Mouse (Mus musculus): ENCODE data around the gene Sdccag8. TPM values are rescaled to one million over a fixed set of nuclear protein-coding genes. Genes with fewer than 3 reads are reported as not detected.

Sdccag8 gene
- polyA plus RNA-seq, 1 experiment from 2014 or later: 8.7 TPM

- Histone ChIP-seq H3K27ac (replicated peaks) (no peak overlapping the region), H3K4me1 (peaks cover 56% of the 10 kb centered on the region), H3K4me2 (no peak overlapping the region), H3K36me3 (no peaks in the 10 kb centered on the region), H3K9ac (no peak overlapping the region), H3K27me3 (replicated peaks) (no peaks in the 10 kb centered on the region), H3K4me3 (no peak overlapping the region), H3K9me3 (no peaks in the 10 kb centered on the region)
- WGBS: 77% methylated on average over 4 of the region's 4 CpGs
- no peak for ATAC-seq (ENCODE audit: extremely low read depth, insufficient number of reproducible peaks, low FRiP score, low TSS enrichment)
These were observed 177.0 kb downstream of the Sdccag8 start for GRCm38 (mm10) chr1:176991473-176991872.

GRCm38 (mm10) chr1:176992517-176992916 is 178.1 kb downstream of the Sdccag8 start:
- H3K27me3 ChIP-seq (replicated peaks): no peaks in the 10 kb centered on the region
- H3K4me3 ChIP-seq: no peak overlapping the region
- no peak overlapping the region for H3K4me2 ChIP-seq
- WGBS: 78% methylated on average over 8 of the region's 8 CpGs
- H3K9me3 ChIP-seq: no peaks in the 10 kb centered on the region
- H3K4me1 ChIP-seq: peaks cover 56% of the 10 kb centered on the region
- no peak overlapping the region for H3K27ac ChIP-seq (replicated peaks)
- no peak overlapping the region for H3K9ac ChIP-seq
- no peaks in the 10 kb centered on the region for H3K36me3 ChIP-seq
- no peak for ATAC-seq (ENCODE audit: extremely low read depth, insufficient number of reproducible peaks, low FRiP score, low TSS enrichment)

GRCm38 (mm10) chr1:176993141-176994010 is 178.9 kb downstream of the Sdccag8 start:
- Histone ChIP-seq H3K27me3 (replicated peaks) (peaks cover 4% of the 10 kb centered on the region; the same call in 1 of the 2 replicates), H3K36me3 (no peaks in the 10 kb centered on the region), H3K27ac (replicated peaks) (no peak overlapping the region), H3K4me3 (no peak overlapping the region), H3K4me2 (no peak overlapping the region), H3K9ac (no peak overlapping the region), H3K4me1 (peaks cover 55% of the 10 kb centered on the region), H3K9me3 (no peaks in the 10 kb centered on the region)
- 66% methylated on average over 18 of the region's 18 CpGs for WGBS
- no peak for ATAC-seq (ENCODE audit: extremely low read depth, insufficient number of reproducible peaks, low FRiP score, low TSS enrichment)

- H3K4me1 ChIP-seq: peaks cover 54% of the 10 kb centered on the region
- H3K9ac ChIP-seq: no peak overlapping the region
- no peaks in the 10 kb centered on the region for H3K9me3 ChIP-seq
- peaks cover 4% of the 10 kb centered on the region; the same call in 1 of the 2 replicates for H3K27me3 ChIP-seq (replicated peaks)
- no peak overlapping the region for H3K4me3 ChIP-seq
- no peak for ATAC-seq (ENCODE audit: extremely low read depth, insufficient number of reproducible peaks, low FRiP score, low TSS enrichment)
- no peak overlapping the region for H3K4me2 ChIP-seq
- no peaks in the 10 kb centered on the region for H3K36me3 ChIP-seq
- WGBS: 32% methylated on average over 7 of the region's 7 CpGs
- no peak overlapping the region for H3K27ac ChIP-seq (replicated peaks)
These were observed 179.6 kb downstream of the Sdccag8 start for GRCm38 (mm10) chr1:176994087-176994486.

GRCm38 (mm10) chr1:176994707-176995418 is 180.4 kb downstream of the Sdccag8 start:
- no peak overlapping the region for H3K4me3 ChIP-seq
- no peaks in the 10 kb centered on the region for H3K9me3 ChIP-seq
- H3K4me1 ChIP-seq: peaks cover 54% of the 10 kb centered on the region
- H3K27ac ChIP-seq (replicated peaks): no peak overlapping the region
- WGBS: 60% methylated on average over 11 of the region's 11 CpGs
- no peaks in the 10 kb centered on the region for H3K36me3 ChIP-seq
- no peak for ATAC-seq (ENCODE audit: extremely low read depth, insufficient number of reproducible peaks, low FRiP score, low TSS enrichment)
- H3K4me2 ChIP-seq: no peak overlapping the region
- H3K27me3 ChIP-seq (replicated peaks): peaks cover 4% of the 10 kb centered on the region; the same call in 1 of the 2 replicates
- H3K9ac ChIP-seq: no peak overlapping the region

- Histone ChIP-seq H3K9me3 (no peaks in the 10 kb centered on the region), H3K4me3 (no peak overlapping the region), H3K4me2 (no peak overlapping the region), H3K27me3 (replicated peaks) (peaks cover 4% of the 10 kb centered on the region; the same call in 1 of the 2 replicates), H3K4me1 (peaks cover 52% of the 10 kb centered on the region), H3K36me3 (no peaks in the 10 kb centered on the region), H3K9ac (no peak overlapping the region), H3K27ac (replicated peaks) (no peak overlapping the region)
- WGBS: 82% methylated on average over 4 of the region's 4 CpGs
- no peak for ATAC-seq (ENCODE audit: extremely low read depth, insufficient number of reproducible peaks, low FRiP score, low TSS enrichment)
These were observed 180.9 kb downstream of the Sdccag8 start for GRCm38 (mm10) chr1:176995419-176995775.

GRCm38 (mm10) chr1:176996166-176996565 is 181.7 kb downstream of the Sdccag8 start:
- H3K27me3 ChIP-seq (replicated peaks): peaks cover 4% of the 10 kb centered on the region; the same call in 1 of the 2 replicates
- no peaks in the 10 kb centered on the region for H3K36me3 ChIP-seq
- H3K4me2 ChIP-seq: no peak overlapping the region
- no peak overlapping the region for H3K4me3 ChIP-seq
- H3K4me1 ChIP-seq: peaks cover 47% of the 10 kb centered on the region
- H3K9me3 ChIP-seq: no peaks in the 10 kb centered on the region
- 87% methylated on average over 3 of the region's 3 CpGs for WGBS
- no peak overlapping the region for H3K27ac ChIP-seq (replicated peaks)
- ATAC-seq (ENCODE audit: extremely low read depth, insufficient number of reproducible peaks, low FRiP score, low TSS enrichment): no peak
- no peak overlapping the region for H3K9ac ChIP-seq

- H3K4me3 ChIP-seq: peak overlapping the region; percentile 11
- ATAC-seq (ENCODE audit: extremely low read depth, insufficient number of reproducible peaks, low FRiP score, low TSS enrichment): no peak
- peaks cover 4% of the 10 kb centered on the region; the same call in 1 of the 2 replicates for H3K27me3 ChIP-seq (replicated peaks)
- peak overlapping the region; percentile 56; the same call in 1 of the 2 replicates for H3K9ac ChIP-seq
- peaks cover 43% of the 10 kb centered on the region for H3K4me1 ChIP-seq
- H3K27ac ChIP-seq (replicated peaks): peak overlapping the region; percentile 50
- no peaks in the 10 kb centered on the region for H3K9me3 ChIP-seq
- 38% methylated on average over 16 of the region's 16 CpGs for WGBS
- H3K4me2 ChIP-seq: peak overlapping the region; percentile 65
- H3K36me3 ChIP-seq: no peaks in the 10 kb centered on the region
These were observed 182.3 kb downstream of the Sdccag8 start for GRCm38 (mm10) chr1:176996630-176997201.

- Histone ChIP-seq H3K9ac (peak overlapping the region; percentile 56), H3K36me3 (no peaks in the 10 kb centered on the region), H3K4me1 (peaks cover 43% of the 10 kb centered on the region), H3K4me2 (peak overlapping the region; percentile 65), H3K27me3 (replicated peaks) (peaks cover 4% of the 10 kb centered on the region; the same call in 1 of the 2 replicates), H3K27ac (replicated peaks) (peak overlapping the region; percentile 50; the same call in 1 of the 2 replicates), H3K9me3 (no peaks in the 10 kb centered on the region), H3K4me3 (0 out of 2 replicates have a peak overlapping the region, but pooled peaks have one; percentile 11)
- no peak for ATAC-seq (ENCODE audit: extremely low read depth, insufficient number of reproducible peaks, low FRiP score, low TSS enrichment)
- WGBS: 55% methylated on average over 6 of the region's 6 CpGs
These were observed 182.8 kb downstream of the Sdccag8 start for GRCm38 (mm10) chr1:176997254-176997653.

GRCm38 (mm10) chr1:176997711-176998689 is 183.5 kb downstream of the Sdccag8 start:
- peak overlapping the region; percentile 30 for H3K4me3 ChIP-seq
- H3K9me3 ChIP-seq: no peaks in the 10 kb centered on the region
- peak overlapping the region; percentile 65 for H3K4me2 ChIP-seq
- H3K36me3 ChIP-seq: no peaks in the 10 kb centered on the region
- H3K27me3 ChIP-seq (replicated peaks): peaks cover 4% of the 10 kb centered on the region; the same call in 1 of the 2 replicates
- peak overlapping the region; percentile 72 for H3K9ac ChIP-seq
- no peak overlapping the region for H3K27ac ChIP-seq (replicated peaks)
- WGBS: 49% methylated on average over 33 of the region's 33 CpGs
- H3K4me1 ChIP-seq: peaks cover 41% of the 10 kb centered on the region
- no peak for ATAC-seq (ENCODE audit: extremely low read depth, insufficient number of reproducible peaks, low FRiP score, low TSS enrichment)
